Mouse (Mus musculus): ENCODE results near the gene Lyve1. TPM values are rescaled to one million over a fixed set of nuclear protein-coding genes. Genes with fewer than 3 reads are reported as not detected.

The Lyve1 gene
- polyA plus RNA-seq, 1 experiment from 2014 or later = 26.9 TPM

GRCm38 (mm10) chr7:110809585-110810557 is 53.2 kb downstream of the Lyve1 start:
- ATAC-seq = no peak
- H3K4me1 ChIP-seq (replicated peaks; ENCODE audit: control insufficient read depth, insufficient read depth, low read length) = no peaks in the 10 kb centered on the region
- 89% methylated on average over 18 of the region's 18 CpGs for WGBS

GRCm38 (mm10) chr7:110808962-110809361 is 54.1 kb downstream of the Lyve1 start:
- Histone ChIP-seq H3K4me3 (ENCODE audit: low read depth, low read length) (no peak overlapping the region), H3K4me2 (replicated peaks; ENCODE audit: low read depth) (no peak overlapping the region), H3K9me3 (ENCODE audit: control insufficient read depth) (no peaks in the 10 kb centered on the region), H3K36me3 (ENCODE audit: control insufficient read depth, insufficient read depth) (peaks cover 17% of the 10 kb centered on the region), H3K27ac (ENCODE audit: low read depth, low read length) (no peak overlapping the region), H3K4me1 (replicated peaks; ENCODE audit: control insufficient read depth, insufficient read depth, low read length) (no peaks in the 10 kb centered on the region), H3K27me3 (replicated peaks; ENCODE audit: control insufficient read depth, insufficient read depth, low read length) (no peaks in the 10 kb centered on the region), H3K9ac (ENCODE audit: low read depth, low read length) (no peak overlapping the region)
- TF ChIP-seq CTCF (IDR thresholded peaks at IDR 0.05; ENCODE audit: low read depth) = no peak
- WGBS = 61% methylated on average over 3 of the region's 3 CpGs
- no peak for ATAC-seq

More at GRCm38 (mm10) chr7:110809585-110810557, 53.2 kb downstream of the Lyve1 start:
- Histone ChIP-seq H3K27ac (ENCODE audit: low read depth, low read length) (no peak overlapping the region), H3K36me3 (ENCODE audit: control insufficient read depth, insufficient read depth) (peaks cover 17% of the 10 kb centered on the region), H3K4me3 (ENCODE audit: low read depth, low read length) (no peak overlapping the region), H3K9me3 (ENCODE audit: control insufficient read depth) (no peaks in the 10 kb centered on the region), H3K9ac (ENCODE audit: low read depth, low read length) (no peak overlapping the region), H3K4me2 (replicated peaks; ENCODE audit: low read depth) (no peak overlapping the region), H3K27me3 (replicated peaks; ENCODE audit: control insufficient read depth, insufficient read depth, low read length) (no peaks in the 10 kb centered on the region)
- TF ChIP-seq CTCF (IDR thresholded peaks at IDR 0.05; ENCODE audit: low read depth) = no peak

GRCm38 (mm10) chr7:110807460-110808030 is 55.5 kb downstream of the Lyve1 start:
- no peak for ATAC-seq
- Histone ChIP-seq H3K27ac (ENCODE audit: low read depth, low read length) (no peak overlapping the region), H3K4me2 (replicated peaks; ENCODE audit: low read depth) (no peak overlapping the region), H3K9ac (ENCODE audit: low read depth, low read length) (no peak overlapping the region), H3K27me3 (replicated peaks; ENCODE audit: control insufficient read depth, insufficient read depth, low read length) (no peaks in the 10 kb centered on the region), H3K4me3 (ENCODE audit: low read depth, low read length) (no peak overlapping the region), H3K9me3 (ENCODE audit: control insufficient read depth) (no peaks in the 10 kb centered on the region), H3K36me3 (ENCODE audit: control insufficient read depth, insufficient read depth) (peaks cover 13% of the 10 kb centered on the region; the same call in 1 of the 2 replicates), H3K4me1 (replicated peaks; ENCODE audit: control insufficient read depth, insufficient read depth, low read length) (no peaks in the 10 kb centered on the region)
- TF ChIP-seq CTCF (IDR thresholded peaks at IDR 0.05; ENCODE audit: low read depth) = no peak
- 85% methylated on average over 13 of the region's 13 CpGs for WGBS

GRCm38 (mm10) chr7:110804266-110804665 is 58.8 kb downstream of the Lyve1 start:
- Histone ChIP-seq H3K9ac (ENCODE audit: low read depth, low read length) (no peak overlapping the region), H3K4me1 (replicated peaks; ENCODE audit: control insufficient read depth, insufficient read depth, low read length) (no peaks in the 10 kb centered on the region), H3K27me3 (replicated peaks; ENCODE audit: control insufficient read depth, insufficient read depth, low read length) (no peaks in the 10 kb centered on the region), H3K4me3 (ENCODE audit: low read depth, low read length) (no peak overlapping the region), H3K4me2 (replicated peaks; ENCODE audit: low read depth) (no peak overlapping the region), H3K9me3 (ENCODE audit: control insufficient read depth) (no peaks in the 10 kb centered on the region), H3K27ac (ENCODE audit: low read depth, low read length) (no peak overlapping the region), H3K36me3 (ENCODE audit: control insufficient read depth, insufficient read depth) (peaks cover 4% of the 10 kb centered on the region; the same call in 1 of the 2 replicates)
- WGBS = 67% methylated on average over 3 of the region's 3 CpGs
- no peak for ATAC-seq
- TF ChIP-seq CTCF (IDR thresholded peaks at IDR 0.05; ENCODE audit: low read depth) = no peak

- TF ChIP-seq CTCF (IDR thresholded peaks at IDR 0.05; ENCODE audit: low read depth) = no peak
- 97% methylated on average over 10 of the region's 10 CpGs for WGBS
Observed at GRCm38 (mm10) chr7:110803131-110803530, 59.9 kb downstream of the Lyve1 start.

GRCm38 (mm10) chr7:110801028-110801427 is 62.0 kb downstream of the Lyve1 start:
- peak; percentile 96 for TF ChIP-seq CTCF (IDR thresholded peaks at IDR 0.05; ENCODE audit: low read depth)
- Histone ChIP-seq H3K36me3 (ENCODE audit: control insufficient read depth, insufficient read depth) (peaks cover 4% of the 10 kb centered on the region; the same call in 1 of the 2 replicates), H3K4me2 (replicated peaks; ENCODE audit: low read depth) (no peak overlapping the region), H3K4me1 (replicated peaks; ENCODE audit: control insufficient read depth, insufficient read depth, low read length) (0 out of 2 replicates have a peak, but pooled peaks cover 3% of the 10 kb centered on the region), H3K4me3 (ENCODE audit: low read depth, low read length) (no peak overlapping the region), H3K27ac (ENCODE audit: low read depth, low read length) (no peak overlapping the region), H3K27me3 (replicated peaks; ENCODE audit: control insufficient read depth, insufficient read depth, low read length) (no peaks in the 10 kb centered on the region), H3K9me3 (ENCODE audit: control insufficient read depth) (no peaks in the 10 kb centered on the region), H3K9ac (ENCODE audit: low read depth, low read length) (no peak overlapping the region)
- ATAC-seq = no peak
- WGBS = under 1% methylated on average over 4 of the region's 4 CpGs

More at GRCm38 (mm10) chr7:110803131-110803530, 59.9 kb downstream of the Lyve1 start:
- no peaks in the 10 kb centered on the region for H3K27me3 ChIP-seq (replicated peaks; ENCODE audit: control insufficient read depth, insufficient read depth, low read length)
- H3K36me3 ChIP-seq (ENCODE audit: control insufficient read depth, insufficient read depth) = peaks cover 4% of the 10 kb centered on the region; the same call in 1 of the 2 replicates
- no peak overlapping the region for H3K4me2 ChIP-seq (replicated peaks; ENCODE audit: low read depth)
- ATAC-seq = no peak
- H3K9ac ChIP-seq (ENCODE audit: low read depth, low read length) = no peak overlapping the region
- no peak overlapping the region for H3K4me3 ChIP-seq (ENCODE audit: low read depth, low read length)
- H3K9me3 ChIP-seq (ENCODE audit: control insufficient read depth) = no peaks in the 10 kb centered on the region
- H3K27ac ChIP-seq (ENCODE audit: low read depth, low read length) = no peak overlapping the region
- H3K4me1 ChIP-seq (replicated peaks; ENCODE audit: control insufficient read depth, insufficient read depth, low read length) = no peaks in the 10 kb centered on the region

Small RNAs within 50 kb of the gene (microRNA-seq; reads per million reads assigned to microRNA genes)
- gene Gm47282 = not detected

Other genes with a start within 250 kb of the Lyve1 start
- gene Sbf2, start 248.3 kb downstream of the Lyve1 start, polyA plus RNA-seq (2015; fragmentation: Nextera tagmentation; extraction: Ambion mirVana) = 17.9 and 19.3 TPM in 2 replicates
- 3.2 and 3.3 TPM in 2 replicates for gene Adm, start 235.6 kb downstream of the Lyve1 start, polyA plus RNA-seq (2015; fragmentation: Nextera tagmentation; extraction: Ambion mirVana)
- 7.0 and 7.4 TPM in 2 replicates for gene Ampd3, start 95.0 kb downstream of the Lyve1 start, polyA plus RNA-seq (2015; fragmentation: Nextera tagmentation; extraction: Ambion mirVana)
- gene Rnf141, start 18.8 kb downstream of the Lyve1 start, polyA plus RNA-seq (2015; fragmentation: Nextera tagmentation; extraction: Ambion mirVana) = 31.0 and 33.5 TPM in 2 replicates
- gene Mrvi1, start 119.2 kb upstream of the Lyve1 start, polyA plus RNA-seq (2015; fragmentation: Nextera tagmentation; extraction: Ambion mirVana) = 6.7 and 9.6 TPM in 2 replicates
- 23.2 and 30.8 TPM in 2 replicates for gene Ctr9, start 165.7 kb upstream of the Lyve1 start, polyA plus RNA-seq (2015; fragmentation: Nextera tagmentation; extraction: Ambion mirVana)
- 326 and 352 TPM in 2 replicates for gene Eif4g2, start 219.8 kb upstream of the Lyve1 start, polyA plus RNA-seq (2015; fragmentation: Nextera tagmentation; extraction: Ambion mirVana)

Measured in intestine, postnatal 0 days (tissue).